Mouse (Mus musculus) heart, embryonic 11.5 days (tissue): ENCODE data around the gene Gm20388. TPM values are rescaled to one million over a fixed set of nuclear protein-coding genes. Genes with fewer than 3 reads are reported as not detected.
"Not testable (repeated sequence)": the region's sequence is repeated elsewhere in the genome, so short reads cannot be mapped to it uniquely, and the experiment has no call there.

Experiments
- ATAC-seq: fragments of 200-750 bp; cut with Nextera tagmentation; replicated peaks from 2 replicates; pipeline ENCODE4 v1.8.0; 2017; ENCODE audit warnings: moderate library complexity; ENCODE audit not compliant: insufficient number of reproducible peaks, low FRiP score, low TSS enrichment
- H3K27ac ChIP-seq: fragments of 300-500 bp; sonication (generic); 2 replicates; pipeline ENCODE4 v1.5.1; 2014; ENCODE audit warnings: mild to moderate bottlenecking, low read depth, low read length
- H3K27me3 ChIP-seq: fragments of 300-500 bp; sonication (generic); 2 replicates; pipeline ENCODE4 v1.6.1; 2014; ENCODE audit warnings: mild to moderate bottlenecking, low read length, mixed read lengths; ENCODE audit not compliant: control insufficient read depth, insufficient read depth
- H3K36me3 ChIP-seq: fragments of 300-500 bp; sonication (generic); 2 replicates; pipeline ENCODE4 v1.6.1; 2014; ENCODE audit warnings: mild to moderate bottlenecking, low read length, moderate library complexity, mixed read lengths; ENCODE audit not compliant: control insufficient read depth, insufficient read depth
- H3K4me1 ChIP-seq: fragments of 300-500 bp; sonication (generic); 2 replicates; pipeline ENCODE4 v1.6.1; 2014; ENCODE audit warnings: low read length; ENCODE audit not compliant: control insufficient read depth, insufficient read depth
- H3K4me2 ChIP-seq: fragments of 300-500 bp; sonication (generic); 2 replicates; pipeline ENCODE4 v1.6.1; 2014; ENCODE audit warnings: mild to moderate bottlenecking, moderate library complexity
- H3K4me3 ChIP-seq: fragments of 300-500 bp; sonication (generic); 2 replicates; pipeline ENCODE4 v1.5.1; 2014; ENCODE audit warnings: low read depth, low read length
- H3K9ac ChIP-seq: fragments of 300-500 bp; sonication (generic); 2 replicates; pipeline ENCODE4 v1.6.1; 2014; ENCODE audit warnings: mild to moderate bottlenecking, low read depth, low read length, moderate library complexity
- H3K9me3 ChIP-seq: fragments of 300-500 bp; sonication (generic); replicated peaks from 2 replicates; pipeline ENCODE4 v1.6.1; 2016; ENCODE audit warnings: low read length; ENCODE audit not compliant: control insufficient read depth
- WGBS: fragments of 180-500 bp; shearing (Covaris S2); extraction: QIAGEN DNeasy Blood & Tissue Kit; methylation state at CpG from one replicate; pipeline ENCODE4 v1.1.7; 2014; ENCODE audit not compliant: insufficient replicate concordance; 5-methylcytosine and 5-hydroxymethylcytosine counted together
- polyA plus RNA-seq: library from polyadenylated mRNA; unstranded; fragments of >200 nt; fragmentation: Nextera tagmentation; extraction: Ambion mirVana; gene quantifications from 2 replicates; pipeline ENCODE4 v1.2.1, GENCODE M21; 2014

The Gm20388 gene
- polyA plus RNA-seq, 1 experiment from 2014 or later = 6.4 TPM

DNA sequence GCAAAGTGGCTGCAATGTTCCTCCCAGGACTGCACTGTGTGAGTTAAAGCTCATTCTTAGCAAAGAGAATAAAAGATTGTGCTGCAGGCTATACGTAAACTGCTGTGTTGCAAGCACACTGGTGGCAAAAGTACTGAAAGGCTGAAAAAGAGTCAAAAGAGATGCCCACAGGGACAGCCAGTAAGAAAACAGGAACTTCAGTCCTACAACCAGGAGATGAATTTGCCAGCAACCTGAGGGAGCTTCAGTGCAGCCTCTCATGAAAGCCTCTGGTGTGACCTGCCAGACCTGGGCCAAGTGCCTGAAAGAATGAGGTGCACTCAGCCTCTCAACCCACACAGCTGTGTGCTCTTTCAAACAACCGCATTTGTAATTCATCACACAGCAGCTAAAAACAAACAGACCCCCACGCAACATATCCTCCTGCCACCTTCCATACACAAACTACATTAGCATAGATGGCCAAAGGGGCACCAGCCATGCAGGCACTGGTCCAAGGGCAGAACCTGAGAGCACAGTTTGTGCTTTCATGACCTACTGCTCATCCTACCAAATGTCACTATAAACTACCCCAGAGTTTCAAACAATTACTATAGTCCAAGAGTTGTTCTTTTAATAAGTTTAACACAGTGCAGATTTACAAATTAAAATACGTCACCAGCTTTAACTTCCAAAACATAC is 3108.0 kb downstream of the Gm20388 start:
- H3K9me3 ChIP-seq = no peaks in the 10 kb centered on the region
- 76% methylated on average over 4 of the region's 4 CpGs for WGBS
- no peak for ATAC-seq
- no peaks in the 10 kb centered on the region for H3K36me3 ChIP-seq
- H3K27ac ChIP-seq = no peak overlapping the region; the same call in 1 of the 2 replicates
- no peak overlapping the region for H3K4me3 ChIP-seq
- no peak overlapping the region for H3K9ac ChIP-seq
- H3K27me3 ChIP-seq = no peaks in the 10 kb centered on the region
- no peak overlapping the region for H3K4me2 ChIP-seq
- peaks cover 44% of the 10 kb centered on the region for H3K4me1 ChIP-seq

DNA sequence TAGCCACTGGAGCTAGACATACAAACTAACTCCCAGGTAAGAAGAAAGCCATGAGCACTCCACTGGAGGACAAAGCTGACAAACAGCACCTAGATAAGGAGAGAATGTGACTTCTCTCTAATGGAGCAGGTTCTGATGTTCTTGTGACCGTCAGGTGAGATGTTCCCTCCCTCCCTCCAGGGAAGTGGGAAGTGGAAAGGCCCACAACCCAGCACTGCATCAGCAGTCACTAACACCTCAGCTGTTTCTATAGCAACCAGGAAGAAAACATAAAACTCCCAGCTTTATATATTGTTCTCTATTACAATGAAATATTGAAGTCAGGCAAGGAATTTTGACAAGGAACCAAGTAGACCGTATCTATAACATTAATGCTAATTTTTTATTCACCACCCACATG is 3109.4 kb downstream of the Gm20388 start:
- H3K27ac ChIP-seq = no peak overlapping the region
- peaks cover 38% of the 10 kb centered on the region for H3K4me1 ChIP-seq
- H3K9ac ChIP-seq = no peak overlapping the region
- no peak overlapping the region for H3K4me3 ChIP-seq
- H3K4me2 ChIP-seq = no peak overlapping the region
- no peaks in the 10 kb centered on the region for H3K9me3 ChIP-seq
- no peaks in the 10 kb centered on the region for H3K36me3 ChIP-seq
- no peak for ATAC-seq
- WGBS = 61% methylated on average over 2 of the region's 2 CpGs
- no peaks in the 10 kb centered on the region for H3K27me3 ChIP-seq

DNA sequence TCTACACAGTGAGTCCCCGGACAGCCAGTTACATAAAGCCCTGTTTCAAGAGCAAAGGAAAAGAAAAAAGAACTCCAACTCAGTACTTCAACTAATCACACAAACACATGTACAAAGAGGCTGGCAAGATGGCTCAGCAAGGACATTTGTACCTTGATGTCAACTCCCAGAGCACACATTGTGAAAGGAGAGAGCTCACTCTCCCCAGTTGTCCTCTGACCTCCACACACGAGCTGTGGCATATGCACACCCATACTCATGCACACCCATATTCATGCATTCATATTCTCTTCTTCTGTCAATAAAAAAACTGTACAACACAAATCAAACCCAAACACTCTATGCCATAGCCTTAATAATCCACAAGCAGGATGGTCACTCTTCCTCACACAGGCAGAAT is 3110.2 kb downstream of the Gm20388 start:
- Histone ChIP-seq H3K36me3 (no peaks in the 10 kb centered on the region), H3K4me3 (no peak overlapping the region), H3K4me1 (peaks cover 34% of the 10 kb centered on the region), H3K27me3 (no peaks in the 10 kb centered on the region), H3K27ac (no peak overlapping the region), H3K9me3 (no peaks in the 10 kb centered on the region), H3K9ac (no peak overlapping the region), H3K4me2 (no peak overlapping the region)
- WGBS = 66% methylated on average over 2 of the region's 2 CpGs
- ATAC-seq = no peak

DNA sequence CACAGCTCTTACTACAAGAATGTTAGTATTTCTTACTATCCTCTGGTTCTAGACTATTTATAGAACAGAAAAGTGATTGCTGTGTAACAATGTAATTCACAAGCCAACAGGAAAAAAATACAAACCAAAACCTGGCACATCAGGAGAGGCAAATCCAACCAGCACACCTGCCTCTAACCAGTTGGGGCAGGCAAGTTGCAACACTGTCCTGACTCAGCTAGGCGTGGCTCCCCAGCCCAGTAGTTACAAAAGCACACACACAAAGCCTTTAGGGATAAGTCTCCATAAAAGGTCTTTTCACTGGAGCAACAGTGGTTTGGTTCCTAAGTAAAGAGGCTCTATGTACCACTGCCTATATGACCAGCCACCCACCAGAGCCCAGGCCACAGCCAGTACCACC is 3110.6 kb downstream of the Gm20388 start:
- no peak overlapping the region for H3K4me2 ChIP-seq
- no peak overlapping the region for H3K27ac ChIP-seq
- 70% methylated on average over 1 of the region's 1 CpGs for WGBS

DNA sequence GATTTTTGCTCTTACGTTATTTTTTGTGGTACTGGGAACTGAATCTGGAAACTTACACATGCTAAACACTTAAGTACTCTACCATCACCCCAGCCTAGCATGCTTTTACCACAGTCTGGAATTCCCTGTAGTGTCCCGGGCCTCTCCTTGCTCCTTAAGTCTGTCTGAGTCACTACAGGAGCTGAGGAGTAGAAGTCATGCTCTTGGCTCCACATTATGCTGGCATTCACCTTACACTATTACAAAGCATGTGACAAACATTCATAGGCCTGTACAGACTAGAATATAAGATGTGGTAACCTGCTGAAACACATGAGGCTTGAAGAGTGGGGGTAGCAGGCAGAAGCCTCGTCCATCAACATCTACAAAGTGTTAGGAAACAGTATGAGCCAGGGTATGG is 3112.1 kb downstream of the Gm20388 start:
- H3K27me3 ChIP-seq = no peaks in the 10 kb centered on the region
- no peaks in the 10 kb centered on the region for H3K9me3 ChIP-seq
- H3K27ac ChIP-seq = no peak overlapping the region
- 79% methylated on average over 3 of the region's 3 CpGs for WGBS
- no peak overlapping the region for H3K9ac ChIP-seq
- H3K4me2 ChIP-seq = no peak overlapping the region
- H3K4me1 ChIP-seq = peaks cover 29% of the 10 kb centered on the region
- no peaks in the 10 kb centered on the region for H3K36me3 ChIP-seq
- ATAC-seq = no peak
- H3K4me3 ChIP-seq = no peak overlapping the region

More for the DNA sequence above, 3110.6 kb downstream of the Gm20388 start:
- no peaks in the 10 kb centered on the region for H3K27me3 ChIP-seq
- ATAC-seq = no peak
- peaks cover 31% of the 10 kb centered on the region for H3K4me1 ChIP-seq
- H3K4me3 ChIP-seq = no peak overlapping the region
- H3K36me3 ChIP-seq = no peaks in the 10 kb centered on the region
- H3K9ac ChIP-seq = no peak overlapping the region
- no peaks in the 10 kb centered on the region for H3K9me3 ChIP-seq

DNA sequence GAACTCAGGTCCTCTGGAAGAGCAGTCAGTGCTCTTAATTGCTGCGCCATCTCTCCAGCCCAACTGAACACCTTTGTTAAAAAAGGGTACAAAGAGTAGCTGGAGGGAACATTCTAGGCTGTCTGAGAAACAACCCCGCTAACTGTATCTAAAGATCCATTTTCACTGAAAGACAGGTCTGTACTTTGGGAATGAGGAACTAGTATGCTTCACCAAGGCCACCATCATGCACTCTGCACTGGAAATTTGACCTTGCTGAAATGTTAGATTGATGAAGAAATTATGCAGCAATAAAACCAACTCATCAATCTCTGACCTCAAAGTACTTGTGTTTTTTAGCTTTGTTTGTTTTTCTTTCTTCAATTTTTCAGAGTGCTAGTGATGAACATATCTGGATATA is 3113.6 kb downstream of the Gm20388 start:
- ATAC-seq = no peak
- H3K27ac ChIP-seq = no peak overlapping the region
- no peaks in the 10 kb centered on the region for H3K27me3 ChIP-seq
- H3K9me3 ChIP-seq = no peaks in the 10 kb centered on the region
- no peaks in the 10 kb centered on the region for H3K36me3 ChIP-seq
- H3K9ac ChIP-seq = no peak overlapping the region
- no peak overlapping the region for H3K4me2 ChIP-seq
- H3K4me1 ChIP-seq = peaks cover 18% of the 10 kb centered on the region
- H3K4me3 ChIP-seq = no peak overlapping the region
- WGBS = 92% methylated on average over 2 of the region's 2 CpGs

DNA sequence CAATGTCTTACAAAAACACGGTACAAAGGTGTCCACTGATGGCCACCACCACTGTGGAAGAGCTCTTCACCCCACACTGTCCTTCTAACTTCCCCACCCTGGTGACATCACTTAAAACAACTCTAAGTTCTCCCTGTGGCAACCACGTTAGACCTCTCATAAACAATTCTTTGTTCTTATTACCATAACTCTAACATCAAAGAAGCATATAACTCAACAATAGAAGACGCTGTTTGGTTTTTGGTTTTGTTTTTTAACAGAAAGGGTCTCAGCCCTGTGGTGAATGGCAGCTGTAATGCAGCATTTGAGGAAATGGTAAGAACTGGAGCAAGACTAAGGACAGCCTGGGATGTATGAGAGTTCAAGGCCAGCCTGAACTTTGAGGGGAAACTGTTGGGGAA is 3115.3 kb downstream of the Gm20388 start:
- Histone ChIP-seq H3K9ac (no peak overlapping the region), H3K27me3 (no peaks in the 10 kb centered on the region), H3K9me3 (no peaks in the 10 kb centered on the region), H3K36me3 (no peaks in the 10 kb centered on the region), H3K4me2 (no peak overlapping the region), H3K4me3 (no peak overlapping the region), H3K4me1 (peaks cover 11% of the 10 kb centered on the region), H3K27ac (no peak overlapping the region)
- ATAC-seq = no peak
- 82% methylated on average over 3 of the region's 3 CpGs for WGBS

DNA sequence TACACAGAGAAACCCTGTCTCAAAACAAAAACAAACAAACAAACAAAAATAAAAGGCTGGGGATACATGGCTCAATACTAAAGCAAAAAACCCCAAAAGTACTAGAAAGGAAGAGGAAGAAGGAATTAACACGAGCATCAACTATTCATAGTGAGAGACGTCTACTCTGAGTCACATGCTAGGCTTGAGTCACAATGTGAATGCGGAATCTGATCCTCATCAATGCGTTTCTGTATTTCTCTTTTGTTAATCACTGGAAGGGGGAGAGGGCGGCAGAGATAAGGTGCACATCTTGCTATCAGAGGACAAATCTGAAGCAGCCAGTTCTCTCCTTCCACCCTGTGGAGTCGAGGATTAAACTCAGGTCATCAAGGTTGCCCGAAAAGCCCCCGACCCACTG is 3117.1 kb downstream of the Gm20388 start:
- Histone ChIP-seq H3K27ac (no peak overlapping the region), H3K4me2 (no peak overlapping the region), H3K4me1 (peaks cover 6% of the 10 kb centered on the region), H3K9ac (no peak overlapping the region), H3K36me3 (no peaks in the 10 kb centered on the region), H3K27me3 (no peaks in the 10 kb centered on the region), H3K9me3 (no peaks in the 10 kb centered on the region), H3K4me3 (no peak overlapping the region)
- no peak for ATAC-seq
- 84% methylated on average over 8 of the region's 8 CpGs for WGBS

DNA sequence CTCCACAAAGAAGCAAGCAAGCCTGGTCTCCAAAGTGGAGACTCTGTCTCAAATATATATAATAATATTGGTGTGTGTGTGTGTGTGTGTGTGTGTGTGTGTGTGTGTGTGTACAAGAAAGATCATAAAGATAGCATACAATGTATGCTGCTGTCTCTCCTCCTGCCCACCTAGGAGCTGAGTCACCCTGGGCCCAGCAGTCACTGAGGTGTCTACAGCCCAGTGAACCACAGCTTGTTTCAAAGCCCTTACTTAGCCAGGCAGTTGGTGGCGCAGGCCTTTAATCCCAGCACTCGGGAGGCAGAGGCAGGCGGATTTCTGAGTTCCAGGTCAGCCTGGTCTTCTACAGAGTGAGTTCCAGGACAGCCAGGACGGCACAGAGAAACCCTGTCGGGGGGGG is 3119.4 kb downstream of the Gm20388 start:
- H3K27ac ChIP-seq, ATAC-seq, H3K4me1 ChIP-seq, H3K4me2 ChIP-seq, H3K4me3 ChIP-seq, H3K9ac ChIP-seq, H3K36me3 ChIP-seq, H3K27me3 ChIP-seq, H3K9me3 ChIP-seq: not testable (repeated sequence)
- WGBS = 83% methylated on average over 4 of the region's 5 CpGs
